Mouse (Mus musculus) embryonic facial prominence, embryonic 10.5 days (tissue): ENCODE measurements at regions not wholly inside any gene's neighbourhood (a gene's known extent, or its start where the extent isn't known, plus 50 kb on each side); places are given as distances from the start of the nearest gene placed in this dataset.
"Not testable (repeated sequence)": the region's sequence is repeated elsewhere in the genome, so short reads cannot be mapped to it uniquely, and the experiment has no call there.

ENCODE experiments used
- DNase-seq: peaks from one replicate; pipeline ENCODE4 v3.0.0-alpha.2; 2017; ENCODE audit warnings: low spot score
- H3K27ac ChIP-seq: fragments of 300-500 bp; sonication (generic); replicated peaks from 2 replicates; pipeline ENCODE4 v1.5.1; 2016; ENCODE audit warnings: mild to moderate bottlenecking
- H3K27me3 ChIP-seq: fragments of 300-500 bp; sonication (generic); replicated peaks from 2 replicates; pipeline ENCODE4 v1.6.1; 2016; ENCODE audit warnings: low read depth, mild to moderate bottlenecking; ENCODE audit not compliant: poor library complexity, severe bottlenecking
- H3K36me3 ChIP-seq: fragments of 300-500 bp; sonication (generic); replicated peaks from 2 replicates; pipeline ENCODE4 v1.6.1; 2016; ENCODE audit warnings: mild to moderate bottlenecking, moderate library complexity
- H3K4me1 ChIP-seq: fragments of 300-500 bp; sonication (generic); 2 replicates; pipeline ENCODE4 v1.6.1; 2016
- H3K4me3 ChIP-seq: fragments of 300-500 bp; sonication (generic); 2 replicates; pipeline ENCODE4 v1.5.1; 2016; ENCODE audit warnings: mild to moderate bottlenecking, moderate library complexity
- H3K9me3 ChIP-seq: fragments of 300-500 bp; sonication (generic); 2 replicates; pipeline ENCODE4 v1.6.1; 2016; ENCODE audit warnings: mild to moderate bottlenecking
- WGBS: fragments of 180-500 bp; shearing (Covaris S2); methylation state at CpG from one replicate; pipeline ENCODE4 v1.1.7; 2016; 5-methylcytosine and 5-hydroxymethylcytosine counted together

DNA sequence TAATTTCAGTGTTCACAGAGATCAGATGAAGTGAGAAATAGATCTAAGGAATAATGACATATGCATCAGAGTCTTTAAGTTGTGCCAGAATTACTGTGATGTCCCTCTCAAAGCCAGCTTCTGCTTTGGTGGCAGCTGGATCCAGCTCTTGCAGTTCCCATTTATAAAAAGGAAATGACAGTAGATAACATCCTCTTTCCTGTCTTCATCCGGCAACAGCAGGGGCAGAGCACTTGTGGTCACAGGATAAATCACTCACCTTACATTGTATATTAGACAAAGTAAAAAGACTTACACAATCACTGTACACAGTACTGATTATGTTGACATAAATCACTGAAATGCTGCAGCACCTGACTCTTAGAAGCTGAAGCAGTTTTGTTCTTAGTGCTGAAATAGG lies 1214.2 kb downstream of the Adam6a start:
- not testable (repeated sequence) for H3K4me1 ChIP-seq, DNase-seq, H3K36me3 ChIP-seq, H3K4me3 ChIP-seq, H3K27ac ChIP-seq, H3K27me3 ChIP-seq
- H3K9me3 ChIP-seq, result peaks cover 26% of the 10 kb centered on the region
- 88% methylated on average over 1 of the region's 1 CpGs for WGBS

DNA sequence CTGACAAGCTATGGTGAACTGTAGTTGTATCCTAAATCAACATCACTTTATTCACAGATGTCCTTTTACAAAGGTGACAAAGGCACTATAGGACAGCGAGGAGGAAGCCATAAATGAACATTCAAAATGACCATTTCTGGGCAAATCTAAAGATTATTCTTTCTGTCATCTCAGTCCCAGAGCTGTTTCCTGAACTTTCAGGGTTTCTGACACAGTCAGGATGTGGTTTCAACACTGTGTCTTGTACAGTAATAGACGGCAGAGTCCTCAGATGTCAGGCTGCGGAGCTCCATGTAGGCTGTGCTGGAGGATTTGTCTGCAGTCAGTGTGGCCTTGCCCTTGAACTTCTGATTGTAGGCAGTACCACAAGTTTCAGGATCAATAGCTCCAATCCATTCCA lies 1220.5 kb downstream of the Adam6a start:
- WGBS, result 84% methylated on average over 3 of the region's 3 CpGs
- not testable (repeated sequence) for H3K4me3 ChIP-seq, DNase-seq, H3K27me3 ChIP-seq, H3K27ac ChIP-seq, H3K36me3 ChIP-seq, H3K4me1 ChIP-seq
- peaks cover 50% of the 10 kb centered on the region for H3K9me3 ChIP-seq

DNA sequence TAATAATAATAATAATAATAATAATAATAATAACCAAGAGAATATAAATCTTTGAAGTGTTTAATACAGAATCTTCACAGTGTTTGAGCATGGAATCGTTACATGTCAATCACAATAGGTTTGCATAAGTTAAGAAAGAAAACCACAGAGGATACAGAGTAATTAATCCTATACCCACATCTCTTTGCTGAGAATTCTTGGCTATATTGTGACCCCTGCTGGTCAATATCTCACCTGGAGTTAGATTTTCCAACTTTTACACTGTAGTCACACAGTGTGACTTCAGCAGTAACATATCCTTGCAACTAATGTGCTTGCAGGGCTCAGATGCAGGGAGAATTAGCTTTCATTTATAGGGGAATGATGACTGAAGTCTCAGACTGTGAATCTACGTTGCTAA lies 1231.7 kb downstream of the Adam6a start:
- H3K27me3 ChIP-seq, H3K36me3 ChIP-seq, H3K27ac ChIP-seq, H3K4me3 ChIP-seq, H3K4me1 ChIP-seq, DNase-seq: not testable (repeated sequence)
- 78% methylated on average over 2 of the region's 2 CpGs for WGBS
- peaks cover 88% of the 10 kb centered on the region for H3K9me3 ChIP-seq

DNA sequence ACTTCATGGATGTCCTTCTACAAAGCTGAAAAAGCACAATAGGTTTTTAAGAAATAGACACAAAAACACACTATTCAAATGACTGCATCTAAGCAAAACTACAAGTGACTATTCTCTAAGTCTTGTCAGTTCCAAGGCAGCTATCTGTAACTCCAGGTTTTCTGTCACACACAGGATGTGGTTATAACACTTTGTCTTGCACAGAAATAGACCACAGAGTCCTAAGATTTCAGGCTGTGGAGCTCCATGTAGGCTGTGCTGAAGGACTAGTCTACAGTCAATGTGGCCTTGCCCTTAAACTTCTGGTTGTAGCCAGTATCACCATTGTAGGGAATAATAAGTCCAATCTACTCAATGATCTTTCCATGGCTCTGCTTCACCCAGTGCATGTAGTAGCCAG lies 1243.1 kb upstream of the Zfp386 start:
- H3K9me3 ChIP-seq, result peaks cover 34% of the 10 kb centered on the region
- H3K27ac ChIP-seq, result no peak overlapping the region
- no peaks in the 10 kb centered on the region for H3K36me3 ChIP-seq
- DNase-seq, result no peak
- no peaks in the 10 kb centered on the region for H3K4me1 ChIP-seq
- no peaks in the 10 kb centered on the region for H3K27me3 ChIP-seq
- H3K4me3 ChIP-seq, result no peak overlapping the region

DNA sequence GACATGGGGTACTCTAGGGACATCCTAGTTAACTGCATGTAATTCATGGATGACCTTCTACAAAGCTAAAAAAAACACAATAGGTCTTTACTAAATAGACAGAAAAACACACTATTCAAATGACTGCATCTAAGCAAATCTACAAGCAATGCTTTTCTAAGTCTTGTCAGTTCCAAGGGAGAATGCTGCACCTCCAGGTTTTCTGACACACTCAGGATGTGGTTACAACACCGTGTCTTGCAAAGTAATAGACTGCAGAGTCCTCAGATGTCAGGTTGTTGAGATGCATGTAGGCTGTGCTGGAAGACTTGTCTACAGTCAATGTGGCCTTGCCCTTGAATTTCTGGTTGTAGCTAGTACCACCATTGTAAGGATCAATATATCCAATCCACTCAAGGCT lies 1238.3 kb upstream of the Zfp386 start:
- Histone ChIP-seq H3K27ac (no peak overlapping the region), H3K36me3 (no peaks in the 10 kb centered on the region), H3K4me1 (no peaks in the 10 kb centered on the region), H3K9me3 (peaks cover 55% of the 10 kb centered on the region), H3K4me3 (no peak overlapping the region), H3K27me3 (no peaks in the 10 kb centered on the region)
- WGBS, result 78% methylated on average over 1 of the region's 1 CpGs
- DNase-seq, result no peak

DNA sequence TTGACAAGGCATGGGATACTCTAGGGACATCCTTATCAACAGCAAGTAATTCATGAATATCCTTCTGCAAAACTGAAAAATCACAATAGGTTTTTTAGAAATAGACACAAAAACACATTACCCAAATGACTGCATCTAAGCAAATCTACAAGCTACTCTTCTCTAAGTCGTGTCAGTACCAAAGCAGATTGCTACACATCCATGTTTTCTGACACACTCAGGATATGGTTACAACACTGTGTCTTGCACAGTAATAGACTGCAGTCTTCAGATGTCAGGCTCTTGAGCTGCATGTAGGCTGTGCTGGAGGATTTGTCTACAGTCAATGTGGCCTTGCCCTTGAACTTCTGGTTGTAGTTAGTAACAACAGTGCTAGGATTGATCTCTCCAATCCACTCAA lies 1230.7 kb upstream of the Zfp386 start:
- not testable (repeated sequence) for H3K36me3 ChIP-seq, DNase-seq, H3K27me3 ChIP-seq, H3K4me3 ChIP-seq, H3K4me1 ChIP-seq, H3K27ac ChIP-seq
- peaks cover 44% of the 10 kb centered on the region for H3K9me3 ChIP-seq
- 77% methylated on average over 1 of the region's 1 CpGs for WGBS

DNA sequence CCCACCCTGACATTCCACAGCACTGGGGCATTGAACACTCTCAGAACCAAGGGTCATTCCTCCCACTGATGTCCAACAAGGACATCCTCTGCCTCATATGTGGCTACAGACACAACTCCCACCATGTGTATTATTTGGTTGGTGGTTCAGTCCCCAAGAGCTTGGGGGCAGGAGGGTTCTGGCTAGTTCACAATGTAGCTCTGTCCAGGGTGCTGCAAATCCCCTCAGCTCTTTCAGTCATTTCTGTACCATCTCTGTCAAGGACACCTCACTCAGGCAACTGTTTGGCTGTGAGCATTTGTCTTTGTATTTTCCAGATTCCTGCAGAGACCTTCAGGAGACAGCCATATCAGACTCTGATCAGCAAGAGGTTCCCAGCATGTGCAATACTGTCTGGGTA lies 1214.6 kb upstream of the Zfp386 start:
- Histone ChIP-seq H3K4me3 (no peak overlapping the region), H3K27me3 (no peaks in the 10 kb centered on the region), H3K4me1 (no peaks in the 10 kb centered on the region), H3K9me3 (peaks cover 52% of the 10 kb centered on the region), H3K36me3 (no peaks in the 10 kb centered on the region), H3K27ac (no peak overlapping the region)
- DNase-seq, result no peak
